Mouse (Mus musculus) adrenal gland, adult (tissue): ENCODE data around the gene Ctnnb1.
"Not testable (repeated sequence)": the region's sequence is repeated elsewhere in the genome, so short reads cannot be mapped to it uniquely, and the experiment has no call there.

Experiments used
- DNase-seq, 2 experiments: peaks; one replicate each; pipeline ENCODE4 v3.0.0; 2022 to 2023; ENCODE audit warnings: low spot score in 1 of 2; ENCODE audit not compliant: inconsistent age in 2 of 2

The Ctnnb1 gene

DNA sequence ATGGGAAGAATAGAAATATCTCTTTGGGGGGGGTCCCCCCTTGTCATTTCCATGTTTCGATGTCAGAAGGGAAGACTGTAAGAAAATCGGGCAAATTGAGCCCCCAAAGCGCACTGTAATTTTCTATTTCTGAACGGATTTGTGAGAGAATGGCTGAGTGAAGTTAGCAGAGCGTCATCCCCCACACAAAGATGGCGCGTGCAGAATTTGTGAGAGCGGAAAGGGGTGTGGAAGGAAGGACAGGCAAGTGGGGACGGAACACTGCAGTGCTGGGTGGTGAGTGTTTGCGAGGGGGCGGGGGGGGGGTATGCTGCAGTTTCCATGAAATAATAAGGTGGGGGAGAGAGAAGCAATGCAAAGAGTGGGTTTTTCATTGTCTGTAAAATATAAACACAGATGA is at the start of gene Ctnnb1:
Gene Ctnnb1, plus strand, starts transcription at position 136 of the 400 bp plus-strand sequence.
- DNase-seq: no peak

DNA sequence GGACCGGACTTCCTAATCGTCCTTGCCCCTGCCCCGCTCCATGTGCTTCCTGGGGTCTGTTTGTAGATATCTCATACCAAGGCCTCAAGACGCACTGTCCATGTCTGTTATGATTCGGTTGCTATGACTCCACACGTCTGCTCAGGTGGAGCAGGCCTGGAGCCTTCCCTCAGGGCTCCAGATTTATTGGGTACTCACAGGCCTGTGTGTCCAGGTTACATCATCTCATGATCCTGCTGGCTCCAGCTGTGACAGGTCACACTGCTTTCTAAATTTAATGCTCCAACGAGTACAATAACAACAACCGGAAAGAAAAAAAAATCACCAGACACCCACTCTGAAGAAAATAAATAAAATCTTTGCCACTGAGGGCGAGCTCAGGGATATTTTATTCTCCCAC is 48.7 kb upstream of the Ctnnb1 start:
- DNase-seq: peak in 1 of 2 experiments; percentile 40

DNA sequence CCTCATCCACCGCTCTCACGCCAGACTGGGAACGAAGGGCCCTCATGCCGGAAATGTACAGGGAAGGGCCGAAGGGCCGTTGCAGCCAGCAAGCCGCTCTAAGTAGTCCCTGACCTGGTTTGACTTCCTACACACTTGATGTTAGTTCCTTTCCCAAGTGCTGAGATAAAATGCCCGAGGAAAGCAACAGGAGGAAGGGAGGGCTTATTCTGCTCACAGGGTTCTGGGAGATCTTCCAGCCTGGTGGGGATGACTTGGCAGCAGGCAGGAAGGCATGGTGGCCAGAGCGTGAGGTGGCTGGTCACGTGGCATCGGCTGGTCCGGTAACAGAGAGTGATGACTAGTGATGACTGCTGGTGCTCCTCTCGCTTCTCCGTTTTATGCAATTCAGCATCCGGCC is 47.9 kb upstream of the Ctnnb1 start:
- peak in 1 of 2 experiments; percentile 43 for DNase-seq

DNA sequence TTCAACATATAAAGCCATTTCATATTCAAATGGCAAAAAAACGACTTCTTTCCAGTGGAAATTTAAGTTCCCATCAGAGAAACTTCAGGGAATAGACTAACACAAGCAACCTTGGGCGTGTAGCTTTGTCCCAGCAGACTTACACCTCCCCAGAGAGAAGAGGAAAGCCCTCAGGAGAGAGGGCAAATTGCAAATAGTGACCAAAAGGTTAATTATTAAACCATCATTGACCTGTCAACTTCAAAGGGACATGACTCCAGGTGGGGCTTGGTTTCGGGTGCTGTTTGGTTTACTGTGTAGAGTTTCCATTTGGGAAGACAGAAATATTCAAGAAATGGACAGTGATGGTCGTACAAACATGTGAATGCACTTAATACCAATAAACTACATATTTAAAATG is 47.2 kb upstream of the Ctnnb1 start:
- no peak for DNase-seq

DNA sequence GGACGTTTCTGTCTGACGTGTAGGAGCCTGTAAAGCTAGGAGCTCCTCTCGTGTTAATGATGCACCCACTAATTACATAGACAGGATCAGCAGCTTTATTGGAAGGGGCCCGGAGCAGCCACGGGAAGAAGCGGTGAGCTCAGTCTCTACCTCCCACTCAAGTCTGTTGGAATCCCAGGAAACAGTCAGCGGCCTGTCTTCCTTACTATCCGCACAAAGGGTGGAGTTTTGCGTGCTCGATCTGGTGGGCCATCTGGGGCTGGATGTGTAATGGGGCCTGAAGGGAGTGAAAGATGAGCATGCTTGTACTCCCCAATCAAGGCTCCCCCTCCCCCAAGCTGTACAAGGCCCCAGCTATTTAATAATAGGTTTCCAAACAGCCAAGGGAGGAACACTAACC is 44.3 kb upstream of the Ctnnb1 start:
- no peak for DNase-seq

DNA sequence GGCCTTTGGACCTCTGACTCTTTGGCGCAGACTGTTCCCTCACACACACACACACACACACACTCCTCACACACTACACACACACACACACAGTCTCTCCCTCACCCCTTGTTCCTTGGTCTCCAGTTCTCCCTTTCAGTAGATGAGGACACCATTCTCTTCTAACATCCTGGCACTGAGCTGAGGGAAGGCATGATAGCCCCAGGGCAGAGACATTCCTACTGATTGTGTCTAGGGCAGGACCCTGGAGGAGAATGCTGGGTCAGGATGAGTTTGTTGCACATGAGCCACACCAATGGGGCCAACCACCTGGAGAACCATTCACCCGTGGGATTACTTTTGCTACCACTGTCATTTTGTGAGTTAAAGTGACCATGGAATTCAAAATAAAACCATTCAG is 41.4 kb upstream of the Ctnnb1 start:
- DNase-seq: no peak

DNA sequence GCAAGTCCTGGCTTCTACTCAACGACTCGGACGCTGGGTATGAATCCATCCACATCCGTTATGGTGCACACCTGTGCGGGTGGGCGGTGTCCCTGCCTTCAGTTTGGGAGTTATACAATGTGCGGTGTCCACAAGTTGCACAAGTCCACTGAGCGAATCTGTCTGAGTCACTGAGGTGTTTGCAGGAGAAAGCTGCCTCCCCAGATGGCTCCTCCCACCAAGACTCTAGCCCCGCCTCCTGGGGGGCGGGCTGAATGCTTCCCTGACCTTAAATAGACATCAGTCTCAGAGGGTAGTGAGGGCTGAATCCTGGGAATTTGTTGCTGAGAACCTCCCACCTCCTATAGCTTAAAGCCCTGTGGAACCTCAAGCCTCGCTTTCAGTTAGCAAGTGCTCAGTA is 35.6 kb upstream of the Ctnnb1 start:
- peak in 1 of 2 experiments; percentile 19 for DNase-seq

DNA sequence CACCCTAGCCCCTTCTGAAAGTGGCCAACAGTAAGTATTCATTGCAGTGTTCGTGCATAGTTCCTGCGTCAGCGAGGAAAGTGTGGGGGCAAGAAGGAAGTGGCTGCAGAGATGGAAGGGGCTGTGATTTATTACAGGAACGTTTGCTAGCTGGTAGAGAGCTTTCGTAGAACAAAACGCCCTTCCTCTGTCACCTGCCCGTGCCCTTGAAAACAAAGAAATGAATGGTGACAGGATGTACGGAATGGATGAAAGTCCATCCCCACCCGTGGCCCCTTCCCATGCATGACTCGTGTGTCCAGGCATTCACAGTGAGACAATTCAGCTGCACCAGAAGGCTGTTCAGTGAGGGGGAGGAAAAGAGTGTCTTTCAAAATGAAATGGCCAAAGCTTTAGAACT is 35.0 kb upstream of the Ctnnb1 start:
- no peak for DNase-seq

DNA sequence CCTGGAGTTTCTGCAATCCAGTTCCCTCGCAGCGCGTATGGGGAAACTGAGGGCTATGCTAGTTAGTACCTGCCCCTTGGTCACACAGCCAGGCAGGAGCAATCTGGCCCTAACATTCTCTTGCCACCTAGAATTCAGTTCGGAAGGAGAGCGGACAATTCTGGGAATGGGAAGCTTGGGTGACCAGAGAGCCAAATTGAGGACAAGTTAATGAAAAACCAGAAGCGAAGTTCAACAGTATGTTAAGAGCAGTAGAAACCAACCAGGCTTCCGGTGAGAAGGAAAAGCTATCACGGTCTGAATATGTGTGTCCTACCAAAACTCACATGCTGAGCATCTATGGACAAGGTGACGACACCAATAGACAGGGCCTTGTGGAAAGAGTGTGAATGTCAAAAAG is 34.6 kb upstream of the Ctnnb1 start:
- DNase-seq: no peak

DNA sequence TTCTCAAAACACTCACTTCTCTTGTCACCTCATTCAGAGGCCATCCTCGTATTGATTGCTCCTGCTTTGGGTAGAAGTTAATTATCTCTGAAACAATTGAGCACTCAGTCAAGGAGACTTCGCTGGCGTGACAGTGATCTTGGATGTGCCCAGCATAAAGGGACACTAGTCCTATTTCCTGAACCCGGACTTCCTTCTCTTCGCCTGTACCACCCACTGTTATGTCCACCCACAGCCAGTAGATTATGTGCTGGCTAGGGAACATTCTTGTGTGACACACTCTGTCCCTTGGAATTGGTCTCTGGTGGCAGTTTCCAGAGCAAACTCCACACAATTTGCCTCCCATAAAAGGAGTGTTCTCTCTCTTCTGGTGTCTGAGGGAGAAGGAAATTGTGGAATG is 32.5 kb upstream of the Ctnnb1 start:
- no peak for DNase-seq

DNA sequence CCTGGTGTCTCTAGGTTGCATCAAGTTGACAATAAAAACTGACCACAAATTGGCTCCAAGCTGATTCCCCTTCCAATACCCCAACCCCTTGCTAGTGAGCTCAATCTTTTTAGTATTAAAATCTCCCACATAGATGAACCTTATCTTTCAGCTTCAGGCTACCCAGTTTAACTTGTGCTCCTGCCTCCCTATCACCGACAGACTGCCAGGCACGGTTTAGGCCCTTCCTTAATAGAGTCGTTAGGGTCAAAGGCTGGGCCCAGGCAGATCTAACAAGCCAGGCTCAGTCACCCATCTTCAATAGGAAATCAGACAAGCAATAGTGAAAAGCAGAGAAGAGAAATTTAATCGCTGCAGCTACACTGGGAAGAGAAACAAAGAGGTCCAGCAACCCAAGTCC is 31.7 kb upstream of the Ctnnb1 start:
- DNase-seq: no peak

DNA sequence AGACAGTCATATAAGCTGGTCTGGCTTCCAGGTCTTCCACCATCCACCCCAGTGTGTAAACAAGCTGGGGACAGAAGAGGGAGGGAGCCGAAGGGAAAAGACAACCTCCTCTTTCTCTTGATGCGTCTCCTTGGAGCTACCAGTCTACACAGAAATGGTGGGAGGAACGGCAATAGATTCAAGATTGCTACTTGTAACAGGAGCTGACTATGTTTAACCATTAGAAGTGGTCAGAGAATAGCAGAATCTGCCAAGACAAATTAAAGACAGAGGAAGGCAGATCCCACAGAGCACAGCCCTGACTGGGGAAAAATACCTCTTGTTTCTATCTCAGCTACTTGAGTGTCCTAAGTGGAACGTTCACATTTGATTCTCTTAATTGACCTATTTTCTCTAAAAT is 29.2 kb upstream of the Ctnnb1 start:
- no peak for DNase-seq

DNA sequence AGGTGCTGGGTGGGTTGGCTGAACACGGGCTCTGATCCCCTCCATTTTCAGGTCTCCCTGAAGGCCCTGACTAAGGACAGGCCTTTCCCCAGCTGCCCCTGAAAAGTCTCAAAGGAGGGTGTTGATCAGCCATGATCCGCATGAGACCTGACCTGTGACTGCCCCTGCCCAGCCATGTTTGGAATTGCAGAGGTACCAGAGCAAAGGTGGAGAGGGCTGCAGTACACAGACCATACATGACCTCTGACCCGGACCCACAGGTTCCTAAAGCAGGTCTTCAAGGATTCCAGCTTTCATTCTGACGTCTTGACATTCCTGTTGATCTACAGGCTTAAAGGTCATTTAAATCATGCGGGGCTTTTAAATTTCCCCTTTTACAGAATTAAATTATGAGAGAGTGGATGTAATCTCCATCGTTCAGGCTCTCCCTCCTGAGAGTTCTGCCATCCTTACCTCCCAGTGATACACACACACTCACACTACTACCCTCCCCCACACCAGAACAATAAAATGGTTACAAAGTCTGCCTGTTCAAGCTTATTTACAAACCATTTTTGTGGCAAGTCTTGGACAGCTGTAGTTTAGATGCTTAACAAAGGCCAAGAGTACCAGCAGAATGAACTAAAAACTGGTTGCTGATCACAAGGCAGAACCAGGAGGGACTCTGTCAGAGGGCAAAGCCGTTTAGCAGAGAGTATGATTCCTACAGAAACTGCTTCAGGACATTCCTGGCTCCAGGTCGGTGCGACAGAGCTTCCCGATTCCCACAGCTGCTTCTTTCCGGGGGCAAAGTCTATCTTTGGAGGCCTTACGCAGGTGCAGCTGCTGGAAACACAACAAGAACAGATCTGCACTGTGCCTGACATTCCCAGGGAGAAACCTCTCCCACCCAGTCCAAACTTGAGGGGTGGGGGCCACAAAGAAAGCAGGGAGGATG is 28.4 kb upstream of the Ctnnb1 start:
- DNase-seq: no peak

DNA sequence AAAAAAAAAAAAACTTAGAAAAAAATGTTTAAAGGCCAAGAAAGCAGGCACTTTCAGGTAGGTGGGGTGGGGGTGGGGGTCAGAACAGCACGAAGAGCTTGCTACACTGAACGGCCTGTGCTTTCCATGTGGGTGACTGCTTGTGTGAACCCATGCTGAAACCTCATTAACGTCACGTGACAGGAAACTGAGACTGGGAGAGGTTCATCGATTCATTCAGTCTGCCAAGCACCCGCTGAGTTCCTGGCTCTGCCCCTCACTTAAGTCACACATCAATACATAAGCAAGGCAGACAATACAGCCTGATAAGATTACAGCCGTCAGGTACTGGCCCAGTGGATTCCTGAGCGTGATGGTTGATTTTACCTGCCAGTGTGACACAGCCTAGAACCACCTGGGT is 26.5 kb upstream of the Ctnnb1 start:
- no peak for DNase-seq

DNA sequence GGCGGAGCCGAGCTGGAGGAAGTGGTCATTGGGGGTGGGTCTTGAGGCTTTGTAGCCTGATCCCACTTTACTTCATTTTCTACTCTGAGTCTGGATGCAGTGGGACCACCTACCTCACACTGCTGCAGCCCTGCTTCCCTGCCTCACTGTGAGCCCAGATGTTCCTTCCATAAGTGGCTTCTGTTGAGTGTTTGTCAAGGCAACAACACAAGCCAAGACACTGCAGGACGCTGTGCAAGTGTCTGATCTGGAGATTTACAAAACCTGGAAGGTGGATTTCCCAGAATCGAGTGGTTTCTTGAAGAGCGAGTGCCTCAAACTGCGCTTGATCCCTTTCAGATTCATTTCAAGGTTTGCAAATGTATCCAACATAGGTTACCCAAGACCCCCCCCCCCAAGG is 20.6 kb upstream of the Ctnnb1 start:
- DNase-seq: no peak

DNA sequence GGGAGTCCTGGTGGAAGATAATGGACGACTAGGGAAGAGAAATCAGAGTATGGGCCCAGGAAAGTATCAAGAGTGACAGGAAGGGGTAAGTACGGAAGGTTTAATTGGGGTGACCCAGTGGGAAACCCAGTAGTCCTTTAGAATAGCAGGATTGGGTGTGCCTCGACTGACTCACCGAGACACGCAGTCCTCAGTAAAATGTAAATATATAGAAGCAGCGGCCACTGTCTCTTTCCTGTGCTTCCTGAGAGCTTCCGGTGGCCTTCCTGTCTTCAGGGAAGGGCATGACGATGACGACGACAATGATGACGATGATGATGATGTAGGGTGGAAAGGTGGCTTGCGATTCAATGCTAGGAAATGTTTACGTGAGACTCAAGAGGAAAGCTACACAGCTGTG is 15.9 kb upstream of the Ctnnb1 start:
- no peak for DNase-seq

DNA sequence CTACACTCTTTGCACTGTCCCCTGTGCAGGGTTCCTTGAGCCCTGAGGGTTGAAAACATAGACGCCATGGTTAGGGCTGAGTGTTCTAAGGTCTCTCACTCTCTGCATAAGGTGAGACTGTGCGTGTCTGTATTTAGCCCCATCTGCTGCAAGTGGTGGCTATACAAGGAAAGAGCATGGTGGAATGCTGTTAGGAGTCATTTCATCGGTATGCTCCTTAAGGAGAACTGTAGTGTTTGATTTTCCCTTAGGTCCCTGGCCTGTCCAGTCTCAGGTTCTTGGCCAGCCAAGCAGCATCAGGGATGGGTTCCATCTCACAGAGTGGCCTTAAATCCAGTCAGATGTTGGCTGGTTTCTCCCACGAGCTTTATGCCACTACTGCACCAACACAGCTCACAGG is 14.6 kb upstream of the Ctnnb1 start:
- no peak for DNase-seq

DNA sequence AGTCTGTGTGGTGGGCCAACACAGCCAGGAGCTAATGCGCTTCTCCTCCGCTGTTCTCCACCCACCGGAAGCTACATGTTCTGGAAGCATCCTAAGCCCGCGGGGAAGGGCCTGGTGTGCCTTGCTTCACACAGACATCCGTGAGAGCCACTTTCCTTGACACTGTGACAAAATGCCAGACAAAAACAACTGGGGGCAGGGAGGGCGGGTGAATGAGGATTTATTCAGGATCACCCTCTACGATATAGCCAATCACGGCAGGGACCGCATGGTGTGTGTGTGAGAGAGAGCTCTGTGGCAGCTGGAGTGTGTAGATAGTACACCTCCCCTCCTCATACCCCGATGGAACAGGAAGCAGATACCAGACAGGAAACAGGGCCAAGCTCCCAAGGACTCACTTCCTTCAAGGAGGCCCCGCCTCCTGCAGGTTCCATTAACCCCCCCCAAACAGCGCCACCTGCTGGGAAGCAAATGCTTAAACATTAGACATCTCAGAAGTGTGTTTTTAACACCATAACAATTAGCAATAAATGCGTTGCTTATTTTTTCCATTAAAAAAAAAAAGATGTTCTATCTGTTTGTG is 14.0 kb upstream of the Ctnnb1 start:
- DNase-seq: peak; percentile 43 to 51

DNA sequence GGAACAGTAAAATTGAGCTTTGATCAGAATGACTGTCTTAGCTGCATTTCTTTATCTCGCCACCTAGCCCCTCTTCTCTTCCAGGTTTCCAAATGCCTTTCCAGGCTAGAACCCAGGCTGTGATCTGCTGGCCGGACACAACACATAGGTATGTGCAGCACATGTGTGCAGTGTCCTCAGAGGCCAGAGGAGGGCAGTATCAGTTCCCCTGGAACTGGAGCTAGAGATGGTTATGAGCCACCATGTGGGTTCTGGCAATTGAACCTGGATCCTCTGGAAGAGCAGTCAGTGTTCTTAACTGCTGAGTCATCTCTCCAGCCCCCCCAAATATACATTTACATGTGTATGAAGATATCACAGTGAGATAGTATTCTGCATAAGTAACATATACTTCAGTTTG is 11.4 kb upstream of the Ctnnb1 start:
- not testable (repeated sequence) for DNase-seq

DNA sequence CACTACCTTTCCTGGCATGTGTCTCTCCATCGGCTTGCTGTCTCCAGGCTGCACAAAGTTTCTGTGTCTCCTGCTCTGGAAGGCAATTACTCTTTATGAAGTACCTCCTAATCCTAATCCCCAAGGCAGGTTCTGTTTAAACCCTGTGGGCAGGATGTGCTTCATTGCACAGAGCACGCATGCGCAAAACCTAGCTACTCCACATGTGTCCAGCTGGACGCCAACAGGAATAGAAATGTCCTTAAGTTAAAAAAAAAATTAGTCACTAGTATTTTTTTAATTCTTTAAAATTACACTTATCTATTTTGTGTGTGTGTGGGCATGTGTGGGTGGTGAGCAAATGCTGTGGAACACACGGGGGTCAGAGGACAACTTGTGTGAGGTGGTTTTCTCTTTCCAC is 10.8 kb upstream of the Ctnnb1 start:
- DNase-seq: no peak

DNA sequence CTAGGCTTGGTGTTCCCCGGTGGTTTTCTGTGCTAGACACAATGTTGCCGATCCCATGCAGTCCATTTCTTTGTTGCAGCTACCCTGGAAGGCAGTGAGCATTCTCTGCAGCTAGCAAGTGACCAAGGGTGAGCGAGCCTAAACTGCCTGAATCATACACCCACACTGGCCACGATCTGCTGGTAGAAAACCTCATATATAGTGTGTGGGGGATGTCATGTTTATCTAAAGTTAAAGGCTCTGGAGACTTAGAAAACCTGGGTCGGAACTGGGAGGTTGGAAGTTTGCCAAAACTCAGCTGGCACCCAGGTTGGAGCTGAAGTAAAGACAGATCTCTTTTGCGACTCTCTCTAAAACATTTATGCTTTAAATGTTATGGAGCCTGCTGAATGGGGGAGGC is 10.4 kb upstream of the Ctnnb1 start:
- no peak for DNase-seq

DNA sequence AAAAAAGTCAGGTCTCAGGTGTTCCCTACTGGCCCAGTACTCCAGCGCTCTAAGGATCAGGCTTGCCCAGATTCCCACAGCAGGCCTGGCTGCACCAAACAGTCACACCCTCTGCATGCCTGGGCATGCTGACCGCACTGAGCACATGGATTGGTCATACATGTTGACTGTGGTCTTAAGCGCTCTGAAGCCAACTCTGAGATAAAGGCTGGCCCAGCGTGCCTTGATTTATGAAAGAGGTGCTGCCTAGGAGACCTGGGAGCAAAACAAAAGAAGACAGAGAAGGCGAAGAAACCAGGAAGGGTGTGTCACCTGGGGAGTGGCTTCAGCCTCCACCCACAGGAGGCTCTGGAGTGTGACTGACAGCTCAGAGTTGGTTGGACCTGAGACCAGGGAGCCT is 9.9 kb upstream of the Ctnnb1 start:
- DNase-seq: no peak

DNA sequence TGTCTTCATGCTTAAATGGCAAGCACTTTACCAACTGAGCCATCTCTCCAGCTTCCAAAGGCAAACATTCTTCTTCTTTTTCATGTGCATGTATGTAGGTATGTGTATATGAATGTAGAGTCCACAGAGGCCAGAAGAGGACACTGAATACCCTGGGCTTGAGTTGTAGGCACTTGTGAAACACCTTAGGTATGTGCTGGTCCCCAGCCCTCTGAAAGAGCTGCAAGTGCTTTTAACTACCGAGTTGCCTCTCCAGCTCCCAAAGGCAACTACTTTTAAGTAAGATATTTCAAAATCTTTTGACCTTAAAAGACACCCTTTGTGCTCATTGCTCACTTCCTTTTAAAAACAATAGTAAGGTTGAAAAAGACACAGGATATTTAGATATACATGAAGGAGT is 2.9 kb upstream of the Ctnnb1 start:
- no peak for DNase-seq
